Mouse (Mus musculus) megakaryocyte progenitor cell, adult 5-6 weeks (primary cell): Measurements from ENCODE around the gene Nr2c2. TPM values are rescaled to one million over a fixed set of nuclear protein-coding genes. Genes with fewer than 3 reads are reported as not detected.
"Not testable (repeated sequence)": the region's sequence is repeated elsewhere in the genome, so short reads cannot be mapped to it uniquely, and the experiment has no call there.

Experiments
- ATAC-seq: replicated peaks from 2 replicates; pipeline ENCODE4 v1.8.0; 2016; ENCODE audit warnings: mild to moderate bottlenecking, moderate TSS enrichment, inconsistent platforms; ENCODE audit not compliant: poor library complexity
- total RNA-seq, 2 experiments: library from RNA; stranded (forward) in 1 of 2; stranded (reverse) in 1 of 2; fragments of 157-497, 149-512 nt in 1 of 2; fragments of 200-1000 nt in 1 of 2; gene quantifications; 2 replicates each; pipeline versions ENCODE4 v1.2.3 to v1.2.4; 2015 to 2017

Gene Nr2c2
- 40.3 and 47.7 TPM in 2 replicates for total RNA-seq (2015)
- total RNA-seq (2017), result 40.0 and 48.5 TPM in 2 replicates

GRCm38 (mm10) chr6:92091130-92091591, at the start of gene Nr2c2:
Gene Nr2c2 (plus strand): TSS chr6:92091390.
- peak; percentile 57 for ATAC-seq

GRCm38 (mm10) chr6:92042055-92042454, 49.1 kb upstream of the Nr2c2 start:
- no peak for ATAC-seq

DNA sequence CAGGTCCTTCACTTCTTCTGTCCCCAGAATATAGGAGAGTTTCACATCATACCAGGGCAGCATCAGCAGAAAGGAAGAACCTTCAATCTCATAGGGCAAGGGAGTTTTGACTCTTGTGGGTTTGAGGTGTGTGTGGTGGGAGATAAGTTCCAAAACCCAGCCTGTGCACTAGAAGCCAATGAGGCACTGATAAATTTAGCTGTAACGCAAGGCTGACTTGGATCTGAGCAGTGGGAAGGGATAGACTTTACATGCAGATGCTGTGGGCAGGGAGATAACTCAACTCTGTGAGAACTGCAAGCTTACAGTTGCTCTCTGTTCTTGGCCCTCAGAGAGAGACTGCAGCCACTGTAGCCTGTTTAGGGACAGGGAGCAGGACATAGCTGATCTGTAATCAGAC, 48.3 kb upstream of the Nr2c2 start:
- ATAC-seq, result peak; percentile 97

- ATAC-seq, result peak; percentile 70
These were observed 33.4 kb upstream of the Nr2c2 start for GRCm38 (mm10) chr6:92057768-92058167.

DNA sequence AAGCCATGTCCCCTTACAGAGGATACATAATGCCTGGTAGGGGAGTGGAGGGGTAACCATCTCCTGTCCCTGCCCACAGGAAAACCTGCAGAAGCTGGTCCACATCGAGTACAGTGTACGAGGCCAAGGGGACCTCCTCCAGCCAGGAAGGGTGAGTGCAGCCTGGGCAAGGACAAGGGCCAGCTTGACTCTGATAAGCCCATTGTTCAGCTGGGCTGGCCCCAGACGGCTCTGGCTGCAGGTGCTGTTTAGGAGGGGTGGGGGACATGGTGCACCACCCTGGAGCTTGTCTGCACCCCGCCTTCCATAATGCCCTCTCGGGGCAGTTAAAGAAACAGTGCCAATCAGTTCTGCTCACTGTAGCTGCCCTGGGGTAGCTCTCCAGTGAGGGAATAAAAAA, 29.5 kb upstream of the Nr2c2 start:
- no peak for ATAC-seq

DNA sequence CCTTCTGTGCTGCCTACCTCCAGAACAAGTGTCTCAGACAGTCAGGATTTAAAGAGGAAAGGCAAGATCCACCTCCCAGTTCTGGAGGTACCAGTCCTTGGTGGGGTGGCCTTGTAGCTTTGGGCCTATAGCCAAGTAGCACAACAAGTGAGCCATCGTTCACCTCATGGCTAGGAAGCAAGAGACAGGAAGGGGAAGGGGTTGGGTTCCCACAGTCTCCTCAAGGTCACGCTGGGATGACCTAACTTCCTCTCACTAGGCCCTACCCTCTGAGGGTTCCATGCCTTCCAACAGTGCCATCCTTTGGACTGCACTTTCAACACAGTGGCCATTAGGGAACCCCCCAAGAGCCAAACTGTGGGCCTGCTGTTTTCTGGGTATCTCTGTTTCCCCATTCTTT, 27.7 kb upstream of the Nr2c2 start:
- ATAC-seq, result no peak

GRCm38 (mm10) chr6:92064101-92064500, 27.1 kb upstream of the Nr2c2 start:
- ATAC-seq, result no peak

DNA sequence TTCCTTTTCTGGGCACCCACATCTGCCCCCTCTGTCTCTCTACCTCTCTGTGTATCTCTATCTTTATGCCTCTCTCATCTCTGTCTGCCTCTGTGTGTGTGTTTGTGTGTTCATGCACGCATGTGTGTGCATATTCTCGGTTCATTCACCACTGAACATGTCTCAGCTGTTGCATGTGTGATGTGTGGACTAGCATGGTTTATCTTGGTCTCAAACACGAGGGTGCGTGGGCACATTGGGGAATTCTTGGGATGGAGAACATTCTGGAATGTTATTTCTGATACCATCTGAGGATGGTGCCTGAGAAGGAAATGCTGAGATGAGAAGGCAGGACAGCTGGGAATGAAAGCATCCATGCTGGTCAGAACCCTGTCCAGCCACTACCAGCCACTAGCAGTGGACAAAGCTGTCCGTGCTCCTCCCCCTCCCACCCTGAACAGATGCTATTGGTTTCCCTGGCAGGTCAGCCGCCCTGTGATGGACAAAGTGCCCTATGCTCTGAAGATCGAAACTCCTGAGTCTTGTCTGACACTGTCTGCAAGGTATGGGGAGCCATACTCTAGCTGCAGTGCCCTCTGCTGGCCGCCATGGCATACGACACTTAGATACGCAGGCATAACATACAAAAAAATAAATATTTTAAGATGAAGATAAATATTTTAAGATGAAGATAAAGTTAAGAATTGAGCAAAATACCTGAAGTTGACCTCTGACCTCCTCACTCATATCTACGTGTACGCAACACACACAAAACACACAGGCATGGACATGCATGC, 25.3 kb upstream of the Nr2c2 start:
- peak; percentile 66 for ATAC-seq

DNA sequence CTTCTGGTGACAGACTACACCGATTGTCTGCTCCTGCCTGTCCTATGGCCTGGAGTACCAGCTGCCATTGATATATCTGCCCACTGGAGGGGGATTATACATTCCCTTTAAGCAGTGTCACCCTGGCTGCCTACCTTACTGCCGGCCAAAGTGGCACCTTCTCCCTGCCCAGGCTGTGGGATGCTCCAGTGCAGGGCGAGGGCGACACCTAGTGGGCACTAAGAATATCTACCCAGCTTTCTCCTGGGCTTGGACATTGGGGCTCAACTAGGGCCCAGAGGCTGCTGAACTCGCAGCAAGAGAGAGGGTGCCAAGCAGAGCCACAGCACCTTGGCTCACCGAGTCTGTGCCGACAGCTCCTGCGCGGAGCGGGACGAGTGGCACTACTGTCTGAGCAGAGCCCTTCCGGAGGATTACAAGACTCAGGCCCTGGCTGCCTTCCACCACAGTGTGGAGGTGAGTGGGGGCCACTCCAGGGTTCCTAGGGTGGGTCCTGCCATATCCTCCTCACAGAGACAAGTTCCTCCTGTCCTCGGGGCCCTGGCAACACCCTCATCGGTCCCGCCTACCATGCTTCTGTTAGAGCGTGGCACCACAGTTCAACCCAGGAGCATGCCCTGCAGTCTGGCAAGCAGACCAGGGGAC, 23.9 kb upstream of the Nr2c2 start:
- peak; percentile 97 for ATAC-seq

DNA sequence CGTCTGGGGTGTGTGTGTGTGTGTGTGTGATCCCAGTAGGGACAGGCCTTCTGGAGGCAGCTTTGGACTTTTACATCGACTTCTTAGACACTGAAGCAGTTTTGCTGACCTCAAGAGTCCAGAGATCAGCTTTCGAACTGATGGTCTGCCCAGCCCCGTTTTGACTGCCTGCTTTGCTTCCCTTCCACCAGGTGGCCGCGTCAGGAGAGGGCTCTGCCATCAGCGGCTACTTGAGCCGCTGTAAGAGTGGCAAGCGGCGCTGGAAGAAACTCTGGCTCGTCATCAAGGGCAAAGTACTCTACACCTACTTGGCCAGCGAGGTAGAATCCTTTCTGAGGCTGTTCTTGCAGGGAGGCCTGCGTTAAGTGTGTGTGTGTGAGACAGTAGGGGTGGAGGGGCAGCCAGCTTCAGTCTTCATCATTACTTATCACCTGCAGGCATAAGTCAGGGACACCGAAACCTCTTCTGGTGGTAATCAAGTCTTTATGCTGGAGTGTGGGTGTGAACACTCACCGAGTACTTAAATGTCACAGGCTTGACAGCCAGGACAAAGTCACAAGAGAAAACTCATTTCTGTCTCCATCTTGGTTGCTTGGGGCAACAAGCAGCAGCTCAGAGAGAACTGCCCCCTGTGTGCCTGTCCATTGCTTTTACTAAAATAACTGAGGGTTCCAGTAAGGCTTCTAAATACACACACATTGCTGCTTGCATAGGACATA, 19.9 kb upstream of the Nr2c2 start:
- no peak for ATAC-seq

DNA sequence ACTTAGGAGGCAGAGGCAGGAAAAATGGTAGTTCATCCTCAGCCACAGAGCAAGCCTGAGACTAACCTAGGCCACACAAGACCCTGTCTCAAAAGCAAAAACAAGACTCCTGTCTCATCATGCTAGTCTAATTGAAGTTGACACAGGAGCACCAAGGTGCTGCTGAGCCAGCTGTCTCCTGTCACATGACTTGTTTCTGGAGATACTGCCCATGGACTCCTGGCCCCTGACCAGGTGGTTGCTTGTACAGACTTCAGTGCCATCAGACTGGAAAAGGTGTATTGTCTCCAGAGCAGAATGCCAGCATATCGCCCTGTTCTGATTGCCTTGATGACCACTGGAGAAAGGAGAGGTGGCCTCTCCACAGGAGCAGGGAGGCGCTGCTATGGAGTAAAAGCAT, 10.5 kb upstream of the Nr2c2 start:
- no peak for ATAC-seq

GRCm38 (mm10) chr6:92082756-92083155, 8.4 kb upstream of the Nr2c2 start:
- ATAC-seq, result no peak

DNA sequence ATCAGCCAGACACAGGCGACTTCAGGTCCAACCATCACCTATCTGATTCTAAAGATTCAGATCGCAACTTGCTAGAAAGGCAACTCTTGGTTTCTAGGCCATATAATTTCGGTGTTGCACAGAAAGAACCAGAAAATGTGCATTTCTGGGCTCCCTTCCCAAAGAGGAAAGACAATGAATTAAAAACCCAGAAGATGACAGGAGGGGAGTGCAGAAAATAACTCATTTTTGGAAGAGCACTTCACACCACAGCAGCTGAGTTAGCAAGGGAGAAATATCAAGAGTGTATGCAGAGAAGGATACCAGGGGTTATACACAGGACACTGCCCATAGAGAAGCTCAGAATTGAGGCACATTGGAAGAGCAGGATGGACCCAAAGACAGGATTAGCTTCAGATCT, 6.3 kb upstream of the Nr2c2 start:
- no peak for ATAC-seq

DNA sequence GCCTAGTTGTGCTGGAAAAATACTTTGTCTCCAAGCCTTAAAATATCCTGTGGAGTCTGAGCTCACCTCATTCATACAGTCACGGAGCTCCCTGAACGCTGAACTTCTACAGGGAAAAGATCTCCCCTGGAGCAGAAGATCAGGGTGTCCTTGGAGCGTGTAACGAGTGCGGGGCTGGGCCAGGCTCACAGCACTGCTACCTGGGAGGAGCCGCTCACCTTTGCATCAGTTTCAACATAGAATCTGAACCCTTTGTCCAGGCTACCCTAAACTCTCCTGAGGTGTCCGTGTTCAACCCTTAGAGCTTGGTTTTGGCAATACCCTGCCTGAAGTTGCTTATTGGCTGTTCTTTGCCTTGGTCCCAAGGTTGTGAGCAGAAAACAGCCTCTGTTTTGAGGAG, 2.0 kb upstream of the Nr2c2 start:
- not testable (repeated sequence) for ATAC-seq

GRCm38 (mm10) chr6:92089982-92090381, 1.2 kb upstream of the Nr2c2 start:
- no peak for ATAC-seq

DNA sequence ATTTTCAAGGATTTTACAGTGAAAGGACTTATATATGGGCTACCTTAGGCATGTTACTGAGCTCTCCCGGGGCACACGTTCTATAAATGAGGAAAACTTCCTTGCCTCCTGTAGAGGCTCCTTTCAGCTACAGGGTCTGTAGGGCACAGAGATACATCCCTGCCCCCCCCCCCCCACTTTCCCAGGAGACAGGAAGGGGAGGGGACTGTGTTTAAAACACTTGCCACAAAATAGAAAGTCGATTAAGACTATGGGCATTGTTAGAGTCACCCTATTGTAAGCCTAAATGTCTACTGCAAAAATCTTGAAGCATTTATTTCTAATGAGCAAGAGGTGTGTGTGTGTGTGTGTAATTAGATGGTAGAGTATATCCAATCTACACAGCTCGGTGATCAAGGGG, 693 bp upstream of the Nr2c2 start:
- no peak for ATAC-seq

DNA sequence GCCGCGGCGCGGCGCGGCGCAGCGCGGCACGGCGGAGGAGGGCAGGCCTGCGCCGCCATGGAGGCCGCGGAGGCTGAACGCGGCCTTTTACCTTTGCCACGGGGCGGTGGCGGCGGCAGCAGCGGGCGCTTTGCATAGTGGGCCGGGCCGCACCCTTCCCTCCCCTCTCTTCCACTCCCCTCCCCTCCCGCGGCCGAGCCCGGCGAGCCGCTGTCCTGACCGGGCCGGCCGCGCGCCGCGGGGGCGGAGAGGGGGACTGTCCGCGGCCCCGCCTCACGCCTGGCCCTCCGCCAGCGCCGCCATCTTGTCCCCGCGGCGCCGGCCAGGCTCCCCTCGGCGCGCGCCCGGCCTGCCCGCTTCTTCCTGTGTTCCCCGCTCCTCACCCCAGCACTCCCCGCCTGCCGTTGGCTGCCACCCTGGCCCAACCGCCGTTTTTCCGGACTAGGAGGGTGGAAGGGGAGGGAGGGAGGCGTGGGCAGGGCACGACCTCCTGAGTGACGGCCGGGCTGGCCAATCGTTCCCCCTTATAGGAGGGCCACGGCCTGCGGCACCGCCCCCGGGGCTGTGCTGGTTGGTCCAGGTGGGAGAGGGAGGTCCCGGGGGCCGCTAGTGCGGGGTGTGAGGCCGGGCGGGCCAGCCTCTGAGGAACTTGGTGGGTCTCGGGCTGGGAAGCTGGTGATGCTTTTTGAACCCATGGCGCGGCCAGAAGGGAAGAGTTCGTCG, 738 bp downstream of the Nr2c2 start:
- ATAC-seq, result peak; percentile 87

GRCm38 (mm10) chr6:92092737-92093136, 1.5 kb downstream of the Nr2c2 start:
- peak; percentile 7; the same call in 1 of the 2 replicates for ATAC-seq

- no peak for ATAC-seq
These were observed 2.7 kb downstream of the Nr2c2 start for GRCm38 (mm10) chr6:92093869-92094268.

GRCm38 (mm10) chr6:92100679-92101360, 9.6 kb downstream of the Nr2c2 start:
- ATAC-seq, result peak; percentile 94
